Mouse (Mus musculus): ENCODE measurements around the gene Mllt10. TPM values are rescaled to one million over a fixed set of nuclear protein-coding genes. Genes with fewer than 3 reads are reported as not detected.
A peak's percentile ranks its signal among the peaks of the same experiment; 100 is the strongest.

Gene Mllt10
- total and polyA plus RNA-seq, 2 experiments from 2014 or later = 28.9 to 96.5 TPM

GRCm38 (mm10) chr2:18056786-18057255 lies 1.8 kb downstream of the Mllt10 start:
- H3K4me3 ChIP-seq (ENCODE audit: low read depth, low read length) = peak overlapping the region; percentile 68
- no peak for TF ChIP-seq CTCF (IDR thresholded peaks at IDR 0.05)
- H3K9ac ChIP-seq (replicated peaks; ENCODE audit: low read length, poor library complexity, severe bottlenecking) = peak overlapping the region; percentile 79
- no peaks in the 10 kb centered on the region for H3K36me3 ChIP-seq (ENCODE audit: insufficient read depth, low read length)
- peak overlapping the region; percentile 96 for H3K27ac ChIP-seq (ENCODE audit: low read depth, low read length)
- WGBS = 0% methylated on average over 25 of the region's 50 CpGs
- ATAC-seq (ENCODE audit: low FRiP score) (peak; percentile 93), DNase-seq (ENCODE audit: low spot score) (peak; percentile 92)
- H3K9me3 ChIP-seq (ENCODE audit: low read length) = no peaks in the 10 kb centered on the region
- H3K4me2 ChIP-seq (ENCODE audit: low read depth, low read length, poor library complexity, severe bottlenecking) = peak overlapping the region; percentile 91
- H3K27me3 ChIP-seq (ENCODE audit: insufficient read depth, low read length) = no peaks in the 10 kb centered on the region
- no peaks in the 10 kb centered on the region for H3K4me1 ChIP-seq (ENCODE audit: insufficient read depth, low read length)

GRCm38 (mm10) chr2:18057336-18058145 lies 2.5 kb downstream of the Mllt10 start:
- Histone ChIP-seq H3K27ac (ENCODE audit: low read depth, low read length) (peak overlapping the region; percentile 96), H3K36me3 (ENCODE audit: insufficient read depth, low read length) (no peaks in the 10 kb centered on the region), H3K4me1 (ENCODE audit: insufficient read depth, low read length) (no peaks in the 10 kb centered on the region), H3K27me3 (ENCODE audit: insufficient read depth, low read length) (no peaks in the 10 kb centered on the region), H3K9ac (replicated peaks; ENCODE audit: low read length, poor library complexity, severe bottlenecking) (peak overlapping the region; percentile 79), H3K9me3 (ENCODE audit: low read length) (no peaks in the 10 kb centered on the region), H3K4me3 (ENCODE audit: low read depth, low read length) (peak overlapping the region; percentile 68), H3K4me2 (ENCODE audit: low read depth, low read length, poor library complexity, severe bottlenecking) (peak overlapping the region; percentile 91)
- under 1% methylated on average over 47 of the region's 48 CpGs for WGBS
- no peak for TF ChIP-seq CTCF (IDR thresholded peaks at IDR 0.05)
- DNase-seq (ENCODE audit: low spot score) (peak; percentile 71), ATAC-seq (ENCODE audit: low FRiP score) (peak; percentile 11; the same call in 1 of the 2 replicates)

- Histone ChIP-seq H3K4me2 (ENCODE audit: low read depth, low read length, poor library complexity, severe bottlenecking) (peak overlapping the region; percentile 91), H3K27me3 (ENCODE audit: insufficient read depth, low read length) (no peaks in the 10 kb centered on the region), H3K27ac (ENCODE audit: low read depth, low read length) (peak overlapping the region; percentile 96), H3K9me3 (ENCODE audit: low read length) (no peaks in the 10 kb centered on the region), H3K36me3 (ENCODE audit: insufficient read depth, low read length) (no peaks in the 10 kb centered on the region), H3K9ac (replicated peaks; ENCODE audit: low read length, poor library complexity, severe bottlenecking) (peak overlapping the region; percentile 79), H3K4me1 (ENCODE audit: insufficient read depth, low read length) (no peaks in the 10 kb centered on the region), H3K4me3 (ENCODE audit: low read depth, low read length) (peak overlapping the region; percentile 68)
- WGBS = 21% methylated on average over 9 of the region's 9 CpGs
- no peak for TF ChIP-seq CTCF (IDR thresholded peaks at IDR 0.05)
- no peak for DNase-seq (ENCODE audit: low spot score)
- ATAC-seq (ENCODE audit: low FRiP score) = no peak
Observed at GRCm38 (mm10) chr2:18058146-18058708, 3.2 kb downstream of the Mllt10 start.

- 57% methylated on average over 2 of the region's 2 CpGs for WGBS
- no peaks in the 10 kb centered on the region for H3K36me3 ChIP-seq (ENCODE audit: insufficient read depth, low read length)
- no peaks in the 10 kb centered on the region for H3K4me1 ChIP-seq (ENCODE audit: insufficient read depth, low read length)
- ATAC-seq (ENCODE audit: low FRiP score) (no peak), DNase-seq (ENCODE audit: low spot score) (no peak)
- H3K9ac ChIP-seq (replicated peaks; ENCODE audit: low read length, poor library complexity, severe bottlenecking) = no peak overlapping the region
- no peak for TF ChIP-seq CTCF (IDR thresholded peaks at IDR 0.05)
- no peaks in the 10 kb centered on the region for H3K27me3 ChIP-seq (ENCODE audit: insufficient read depth, low read length)
- no peak overlapping the region for H3K4me3 ChIP-seq (ENCODE audit: low read depth, low read length)
- no peaks in the 10 kb centered on the region for H3K9me3 ChIP-seq (ENCODE audit: low read length)
- no peak overlapping the region for H3K27ac ChIP-seq (ENCODE audit: low read depth, low read length)
- no peak overlapping the region; the same call in 1 of the 2 replicates for H3K4me2 ChIP-seq (ENCODE audit: low read depth, low read length, poor library complexity, severe bottlenecking)
Observed at GRCm38 (mm10) chr2:18059063-18059462, 4.0 kb downstream of the Mllt10 start.

DNA sequence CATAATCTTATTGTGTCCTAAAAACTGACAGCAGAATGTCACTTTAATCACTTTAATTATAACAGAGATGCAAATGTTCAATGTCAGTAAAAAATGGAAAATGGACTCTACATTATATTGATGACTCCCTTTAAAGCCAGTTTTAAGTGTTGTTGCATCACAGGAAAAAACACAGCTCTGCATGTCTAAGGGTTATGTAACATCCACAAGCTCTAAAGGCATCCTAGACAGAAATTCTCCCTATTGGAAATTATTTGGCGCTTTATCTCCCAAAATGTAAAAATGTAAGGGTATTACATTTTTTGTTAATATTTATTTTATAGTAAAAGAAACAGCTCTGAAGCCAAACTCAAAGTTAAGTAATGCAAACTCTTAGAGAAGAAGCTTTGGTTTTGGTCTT lies 4.9 kb downstream of the Mllt10 start:
- no peak overlapping the region for H3K9ac ChIP-seq (replicated peaks; ENCODE audit: low read length, poor library complexity, severe bottlenecking)
- DNase-seq (ENCODE audit: low spot score) = no peak
- no peaks in the 10 kb centered on the region for H3K36me3 ChIP-seq (ENCODE audit: insufficient read depth, low read length)
- WGBS = 77% methylated on average over 1 of the region's 1 CpGs
- H3K4me2 ChIP-seq (ENCODE audit: low read depth, low read length, poor library complexity, severe bottlenecking) = no peak overlapping the region
- no peak for TF ChIP-seq CTCF (IDR thresholded peaks at IDR 0.05)
- H3K4me3 ChIP-seq (ENCODE audit: low read depth, low read length) = no peak overlapping the region
- H3K27me3 ChIP-seq (ENCODE audit: insufficient read depth, low read length) = no peaks in the 10 kb centered on the region
- no peaks in the 10 kb centered on the region for H3K4me1 ChIP-seq (ENCODE audit: insufficient read depth, low read length)
- no peak for ATAC-seq (ENCODE audit: low FRiP score)
- H3K27ac ChIP-seq (ENCODE audit: low read depth, low read length) = no peak overlapping the region
- H3K9me3 ChIP-seq (ENCODE audit: low read length) = no peaks in the 10 kb centered on the region

GRCm38 (mm10) chr2:18060396-18060795 lies 5.4 kb downstream of the Mllt10 start:
- no peaks in the 10 kb centered on the region for H3K27me3 ChIP-seq (ENCODE audit: insufficient read depth, low read length)
- WGBS = 75% methylated on average over 1 of the region's 1 CpGs
- no peaks in the 10 kb centered on the region for H3K9me3 ChIP-seq (ENCODE audit: low read length)
- H3K36me3 ChIP-seq (ENCODE audit: insufficient read depth, low read length) = no peaks in the 10 kb centered on the region
- no peak overlapping the region for H3K4me3 ChIP-seq (ENCODE audit: low read depth, low read length)
- H3K9ac ChIP-seq (replicated peaks; ENCODE audit: low read length, poor library complexity, severe bottlenecking) = no peak overlapping the region
- H3K4me1 ChIP-seq (ENCODE audit: insufficient read depth, low read length) = no peaks in the 10 kb centered on the region
- no peak overlapping the region for H3K27ac ChIP-seq (ENCODE audit: low read depth, low read length)
- DNase-seq (ENCODE audit: low spot score) = no peak
- H3K4me2 ChIP-seq (ENCODE audit: low read depth, low read length, poor library complexity, severe bottlenecking) = no peak overlapping the region
- no peak for TF ChIP-seq CTCF (IDR thresholded peaks at IDR 0.05)
- ATAC-seq (ENCODE audit: low FRiP score) = no peak
